Mouse (Mus musculus) lung, adult 2 months (tissue): ENCODE data around the gene Exoc6.

Experiments used
- CTCF ChIP-seq: fragments of 200-500 bp; IDR thresholded peaks from 2 replicates; pipeline ENCODE4 v1.5.1; 2011; ENCODE audit warnings: mild to moderate bottlenecking, low read length, control low read depth; ENCODE audit not compliant: insufficient read depth
- POLR2A ChIP-seq: fragments of 200-500 bp; IDR thresholded peaks from 2 replicates; pipeline ENCODE4 v1.6.1; 2011; ENCODE audit warnings: low read depth, mild to moderate bottlenecking, control low read depth, low read length, borderline replicate concordance; ENCODE audit errors: extremely low read depth

- TF ChIP-seq CTCF = no peak
- no peak for TF ChIP-seq POLR2A
Measured at GRCm38 (mm10) chr19:37553376-37554265, 3.4 kb downstream of the Exoc6 start.
